Mouse (Mus musculus) WW6 (cell line): Measurements from ENCODE around the gene Irs1.

Experiments
- DNase-seq: peaks from one replicate; pipeline ENCODE4 v3.0.0-alpha.2; 2013; ENCODE audit warnings: low read depth, low spot score

Gene Irs1

DNA sequence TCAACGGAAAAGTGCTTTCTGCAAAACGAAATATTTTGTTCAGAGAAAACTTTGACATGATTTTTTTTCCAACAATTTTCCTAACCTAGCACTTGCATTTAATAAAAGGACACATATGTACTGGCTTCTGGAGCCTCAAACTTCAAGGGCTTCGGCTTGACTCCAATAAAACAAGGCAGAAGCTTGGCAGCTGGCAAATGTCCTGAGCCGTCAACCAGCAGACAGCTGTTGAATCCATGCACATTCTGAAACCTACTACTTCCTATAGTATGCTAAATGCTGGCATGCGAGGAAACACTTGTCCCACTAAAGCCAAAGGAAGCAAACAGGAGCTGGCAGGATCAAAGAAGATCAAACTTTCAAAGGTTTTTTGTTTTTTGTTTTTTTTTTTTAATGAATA is 33.8 kb downstream of the Irs1 start:
- DNase-seq = no peak

DNA sequence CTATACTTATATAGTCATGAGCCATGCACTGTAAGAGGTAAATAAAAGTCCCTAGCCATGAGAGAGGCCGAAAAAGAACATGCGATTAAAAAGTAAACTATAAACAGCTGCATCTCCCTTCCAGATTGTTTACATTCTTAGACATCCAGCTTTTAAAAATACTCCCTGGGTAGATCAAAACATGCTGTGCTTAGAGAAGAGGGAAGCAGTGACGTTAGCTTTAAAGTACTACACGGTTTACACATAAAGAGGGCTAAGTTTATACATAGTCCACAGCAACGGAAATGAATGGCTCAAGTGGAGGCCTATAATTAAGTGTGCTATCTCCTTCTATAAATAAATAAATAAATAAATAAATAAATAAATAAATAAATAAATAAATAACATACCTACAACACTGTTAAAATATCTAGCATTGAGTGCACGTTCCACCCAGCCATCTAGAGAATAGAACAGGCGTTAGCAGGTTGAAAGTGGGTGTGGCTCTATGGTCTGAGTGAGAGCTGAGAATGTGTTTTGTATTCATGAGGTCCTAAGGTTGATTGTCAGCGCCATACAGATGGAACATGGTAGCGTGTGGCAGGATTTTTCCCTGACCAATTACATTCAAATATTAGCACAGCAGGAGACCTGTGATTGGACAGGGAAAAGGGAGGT is 37.3 kb downstream of the Irs1 start:
- DNase-seq = no peak

DNA sequence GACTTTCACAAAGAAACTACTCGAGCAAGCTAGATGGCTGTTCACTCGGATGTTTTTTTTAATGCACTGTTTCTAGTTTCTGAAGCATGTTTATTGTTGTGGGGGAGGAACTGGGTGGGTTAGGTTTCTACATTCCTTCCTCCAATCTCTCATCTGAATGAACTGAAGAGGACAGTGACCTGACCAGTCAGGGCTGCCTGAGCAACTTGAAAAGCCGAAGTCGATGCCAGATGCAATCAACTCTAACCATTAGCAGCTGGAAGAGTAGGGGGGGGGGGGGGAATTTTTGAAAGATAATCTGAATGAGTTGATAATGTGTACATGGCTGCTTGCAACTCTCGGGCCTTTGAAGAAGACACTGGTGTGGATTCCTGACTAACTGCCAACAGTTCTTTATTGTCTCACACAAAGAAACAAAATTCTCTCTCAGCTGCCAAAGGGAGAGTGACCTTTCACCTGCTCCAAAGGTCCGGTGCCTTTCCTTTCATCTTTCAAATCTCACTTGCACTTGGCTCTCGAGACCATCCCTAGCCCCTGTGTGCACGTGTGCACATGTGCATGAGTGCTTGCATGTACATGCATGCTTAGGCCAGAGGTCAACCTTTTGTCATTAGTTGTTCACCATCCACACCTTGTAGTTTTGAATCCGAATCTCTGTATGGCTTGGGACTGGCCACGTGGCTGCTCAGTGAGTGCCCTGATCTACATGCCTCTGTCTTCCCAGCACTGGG is 43.8 kb downstream of the Irs1 start:
- no peak for DNase-seq

DNA sequence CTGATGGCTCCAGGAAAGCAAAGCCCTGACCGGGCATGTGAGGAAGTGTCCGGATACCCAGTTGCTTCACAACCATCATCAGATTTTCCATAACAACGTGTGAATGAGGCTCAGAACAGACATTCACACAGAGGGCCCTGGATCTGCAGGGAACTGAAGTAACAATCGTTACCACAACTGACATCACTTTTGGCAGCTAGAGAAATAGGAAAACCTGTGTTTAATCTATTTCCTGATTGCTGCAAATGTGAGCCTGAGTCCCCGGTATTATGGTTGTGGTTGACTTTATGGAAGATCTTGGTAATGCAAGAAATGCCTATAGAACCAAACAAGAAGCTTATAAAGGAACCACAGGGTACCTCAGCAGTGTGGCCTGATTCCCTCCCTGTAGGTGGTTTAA is 46.2 kb downstream of the Irs1 start:
- DNase-seq = no peak

DNA sequence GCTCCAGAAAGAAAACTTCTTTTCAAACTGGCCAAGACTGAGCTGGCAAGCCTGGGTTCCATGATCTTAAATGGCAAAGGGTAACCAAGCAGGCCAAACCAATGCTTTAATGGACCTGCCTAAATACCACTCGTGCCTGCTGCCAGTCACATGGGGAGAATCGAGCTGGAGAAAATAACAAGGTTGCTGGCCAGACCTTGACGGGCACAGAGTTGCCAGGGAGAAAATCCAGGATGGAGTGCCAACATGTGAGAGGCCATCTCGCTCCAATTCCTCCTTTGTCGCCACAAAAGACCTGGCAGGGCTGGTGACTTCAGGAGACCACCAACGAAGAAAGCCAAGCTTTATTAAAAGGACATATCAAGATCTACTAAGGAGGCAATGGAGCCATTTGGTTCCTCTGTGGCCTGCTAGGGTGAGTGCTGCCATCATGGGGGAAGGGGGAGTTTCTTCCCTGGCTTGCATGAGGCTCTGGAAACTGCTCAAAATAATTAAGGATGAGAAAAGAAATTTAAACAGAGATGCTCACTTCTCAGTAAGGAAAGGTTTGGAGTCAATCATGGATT is 47.9 kb downstream of the Irs1 start:
- DNase-seq = no peak

DNA sequence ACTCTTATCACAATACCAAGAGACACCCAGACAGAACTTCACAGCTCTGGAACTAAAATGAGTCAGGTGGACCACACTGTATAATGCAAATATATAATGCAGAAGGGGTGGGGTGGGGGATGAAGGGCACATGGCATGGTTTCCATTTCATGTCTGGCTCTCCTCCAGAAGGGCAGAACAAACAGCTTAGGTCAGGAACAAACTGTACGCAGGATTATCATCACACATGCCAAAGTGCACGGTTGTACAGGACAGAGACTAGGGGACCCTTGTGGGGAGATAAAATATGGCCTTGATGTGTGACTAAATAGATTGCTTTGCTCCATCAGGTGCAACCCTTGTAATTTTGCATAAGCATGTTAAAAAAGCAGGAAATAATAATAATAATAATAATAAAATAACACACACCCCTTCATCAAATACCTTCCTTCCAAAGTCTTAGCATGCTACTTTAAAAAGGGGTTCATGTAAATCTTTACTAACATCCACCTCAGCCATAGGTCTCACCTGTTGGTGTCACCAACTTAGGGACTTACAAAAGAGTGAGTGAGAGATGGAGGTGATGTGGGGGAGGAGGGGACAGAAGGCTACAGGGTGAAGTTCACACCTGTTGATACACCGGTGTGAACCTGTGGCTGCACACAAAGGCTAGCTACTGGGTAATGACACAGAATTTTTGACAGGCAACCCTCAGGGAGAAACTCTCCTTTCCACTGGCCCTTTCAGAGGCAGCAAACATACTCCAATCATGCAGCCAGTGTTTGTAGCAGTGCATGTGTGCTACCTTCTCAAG is 51.6 kb downstream of the Irs1 start:
- no peak for DNase-seq

DNA sequence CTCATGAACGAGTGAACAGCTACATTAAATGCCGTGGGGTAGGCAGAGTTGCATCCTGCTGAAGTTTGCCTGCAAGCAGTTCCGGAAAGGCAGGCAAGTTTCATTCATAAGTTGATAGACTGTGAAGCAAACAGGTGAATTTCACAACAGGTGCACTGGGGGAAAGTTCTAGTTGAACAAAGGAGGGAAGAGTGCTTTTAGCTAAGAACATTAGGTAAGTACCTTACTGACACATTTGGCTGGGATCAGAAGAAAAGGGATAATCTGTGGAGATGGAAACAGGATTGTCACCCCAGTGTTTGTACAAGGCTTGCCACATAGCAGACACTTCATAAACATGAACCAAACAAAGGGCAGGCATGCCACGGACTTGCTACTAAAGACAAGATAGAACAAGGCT is 53.0 kb downstream of the Irs1 start:
- DNase-seq = no peak

DNA sequence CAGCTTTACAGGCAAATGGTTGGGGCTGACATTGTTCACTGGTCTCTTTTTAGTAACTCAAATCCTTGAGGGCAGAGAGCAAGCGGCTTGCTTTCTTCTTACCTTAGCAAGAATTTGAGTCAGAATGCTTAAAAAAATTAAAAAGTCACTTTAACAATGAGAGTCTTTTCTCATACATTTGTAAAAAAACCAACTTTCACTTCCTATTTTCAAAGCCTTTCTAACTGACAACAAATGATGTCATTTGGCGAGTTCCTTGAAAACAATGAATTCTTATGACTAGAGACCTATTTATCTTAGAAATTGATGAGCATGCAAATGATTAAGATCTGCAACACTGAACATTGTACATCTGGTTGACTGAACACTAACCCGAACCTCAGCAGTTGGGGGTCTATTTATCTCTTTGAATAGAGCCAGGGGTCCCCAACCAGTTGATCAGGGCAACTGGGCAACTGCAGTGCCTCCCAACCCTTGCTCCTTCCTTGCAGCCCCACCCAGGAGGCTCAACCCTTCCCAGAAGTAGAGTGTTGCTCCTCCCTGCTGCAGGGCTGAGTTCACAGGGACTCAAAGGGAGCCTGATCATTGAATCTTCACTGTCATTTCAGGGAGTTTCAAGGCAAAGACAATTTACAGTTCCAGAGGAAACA is 55.6 kb downstream of the Irs1 start:
- no peak for DNase-seq

DNA sequence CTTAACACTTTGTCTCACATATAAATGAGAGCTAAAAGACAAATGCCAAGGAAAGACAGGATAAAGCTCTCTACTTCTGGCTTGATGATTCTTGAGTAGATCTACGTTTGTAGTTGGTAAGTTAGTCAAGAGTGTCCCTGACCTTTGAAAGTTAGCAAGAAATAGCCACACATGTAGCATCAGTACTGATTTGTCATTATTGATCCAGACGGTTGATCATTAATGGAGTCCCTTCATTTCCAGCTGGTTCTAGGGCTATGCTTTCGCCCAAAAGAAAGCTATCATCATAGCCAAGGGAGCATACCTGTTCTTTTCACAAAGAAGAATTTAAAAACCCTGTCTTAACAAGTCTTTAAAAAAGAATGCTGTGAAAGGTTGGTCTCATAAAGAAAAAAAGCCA is 56.6 kb downstream of the Irs1 start:
- DNase-seq = no peak

DNA sequence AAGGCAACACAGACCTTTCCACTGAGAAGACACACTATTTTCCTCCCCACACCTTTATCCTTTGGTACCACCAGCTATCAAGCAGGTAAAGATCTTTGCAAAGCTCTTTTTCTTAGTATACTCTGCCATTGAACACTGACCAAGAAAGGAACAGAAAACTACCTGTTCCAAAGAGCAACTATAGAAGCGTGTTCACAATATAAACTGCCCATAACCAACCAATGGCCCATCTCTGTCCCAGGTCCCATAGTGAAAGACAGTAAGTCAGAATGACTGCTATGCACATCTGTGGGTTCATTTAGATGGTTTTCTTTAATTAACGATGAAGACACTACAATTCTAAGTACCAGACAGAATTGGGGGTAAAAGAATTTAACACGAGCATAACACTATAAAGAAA is 58.4 kb downstream of the Irs1 start, which contains the start of gene Gm9747:
Gm9747 (plus strand) TSS at position 301 of the 400 bp plus-strand sequence.
- no peak for DNase-seq

DNA sequence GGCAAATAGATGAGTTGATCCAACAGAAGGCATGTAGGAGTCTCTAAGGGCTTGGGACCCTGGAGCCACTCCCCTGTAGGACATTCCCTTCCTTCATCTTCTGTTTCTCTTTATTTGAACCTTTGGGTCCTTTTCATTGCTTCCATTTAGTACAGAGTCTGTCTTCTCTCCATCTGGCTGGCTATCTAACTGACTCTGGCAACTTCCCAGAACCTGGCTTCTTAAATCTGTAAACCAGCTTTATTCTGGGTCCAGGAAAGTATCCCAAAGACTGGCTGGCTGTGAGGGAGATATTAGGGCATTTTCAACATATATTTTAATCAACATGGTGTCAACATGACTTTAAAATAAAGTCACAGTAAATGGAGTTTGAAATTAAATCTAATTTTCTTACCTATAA is 62.4 kb downstream of the Irs1 start:
- no peak for DNase-seq

DNA sequence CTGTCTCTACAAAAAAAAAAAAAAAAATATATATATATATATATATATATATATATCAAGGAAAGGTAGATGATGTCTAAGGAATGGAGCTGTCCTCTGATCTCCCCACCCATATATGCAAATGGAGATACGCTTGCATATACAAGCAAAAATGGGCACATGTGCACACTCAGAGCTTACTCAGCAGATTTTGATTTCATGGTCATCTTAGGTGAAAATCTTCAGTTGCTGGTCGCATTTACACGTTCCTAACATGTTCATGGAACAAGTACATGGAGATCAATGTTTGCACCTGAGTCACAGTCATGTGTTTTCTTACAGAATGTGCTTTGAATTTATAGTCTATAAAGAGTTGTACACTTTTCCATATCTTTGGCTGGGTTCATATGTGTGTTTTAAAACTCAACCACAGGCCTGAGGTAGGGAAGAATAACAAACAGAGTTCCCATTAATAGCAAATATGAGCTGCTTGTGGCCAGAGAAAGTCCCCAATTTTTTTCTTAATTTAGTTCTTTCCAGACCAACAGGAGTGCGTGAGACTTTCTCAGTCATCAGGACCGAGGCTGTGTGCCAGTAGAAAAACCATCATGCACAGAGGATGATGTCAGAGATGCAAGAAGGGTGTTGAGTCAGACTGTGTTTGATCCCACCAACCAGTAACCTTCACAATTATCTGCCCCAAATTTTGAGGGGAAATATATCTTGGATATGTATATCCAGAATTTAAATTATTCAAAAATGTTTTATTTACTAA is 68.0 kb downstream of the Irs1 start:
- DNase-seq = no peak

DNA sequence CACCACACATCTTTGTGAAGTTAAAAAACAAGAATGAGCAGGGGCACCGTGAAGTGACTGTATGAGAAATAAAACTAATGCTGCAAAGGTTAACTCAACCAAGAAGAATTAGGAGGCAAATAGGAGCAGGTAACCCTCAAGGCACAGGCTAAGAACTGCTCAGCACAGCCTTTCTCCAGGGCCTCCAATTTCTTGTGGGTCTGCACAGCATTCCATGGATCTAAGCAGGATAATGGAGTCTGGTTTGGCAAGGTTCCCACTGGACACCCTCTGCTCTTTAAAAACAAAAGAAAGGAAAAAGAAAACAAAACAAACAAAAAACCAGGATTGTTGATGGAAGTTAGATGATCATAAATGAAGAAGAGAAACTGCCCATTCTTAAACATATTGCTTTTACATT is 69.8 kb downstream of the Irs1 start:
- DNase-seq = no peak

DNA sequence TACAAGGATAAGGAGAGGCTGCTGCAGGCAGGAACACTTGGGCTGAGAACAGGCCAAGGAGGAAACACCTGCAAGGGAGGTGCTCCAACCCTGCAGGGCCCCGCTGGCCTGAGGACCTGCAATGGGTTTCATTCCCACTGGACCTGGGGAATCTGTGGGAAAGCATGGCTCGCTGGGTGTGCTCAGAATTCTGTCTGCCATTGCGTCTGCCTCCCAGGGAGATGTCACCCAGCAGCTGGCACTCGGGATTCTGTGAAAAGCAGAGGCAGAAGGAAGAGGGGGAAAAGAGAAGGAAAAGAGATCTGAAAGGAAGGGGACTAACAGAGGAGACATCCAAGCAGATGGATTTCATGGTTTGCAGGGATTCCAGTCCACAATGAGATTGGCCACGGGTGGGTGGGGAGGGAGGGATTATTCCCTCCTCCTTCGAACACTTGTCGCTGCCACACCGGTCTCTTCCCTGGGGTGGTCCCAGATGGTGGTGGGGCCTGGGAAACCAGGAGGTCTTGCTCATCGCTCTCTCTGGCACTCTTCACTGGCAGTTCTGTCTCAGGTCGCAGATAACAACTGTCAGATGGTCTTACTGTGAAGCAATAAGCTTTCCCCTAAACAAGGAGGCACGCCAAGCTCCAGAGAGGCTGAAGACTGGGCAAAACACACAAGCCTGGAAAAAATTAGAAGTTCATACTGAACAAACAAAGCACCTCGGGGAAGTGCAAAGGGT is 70.4 kb downstream of the Irs1 start:
- no peak for DNase-seq

DNA sequence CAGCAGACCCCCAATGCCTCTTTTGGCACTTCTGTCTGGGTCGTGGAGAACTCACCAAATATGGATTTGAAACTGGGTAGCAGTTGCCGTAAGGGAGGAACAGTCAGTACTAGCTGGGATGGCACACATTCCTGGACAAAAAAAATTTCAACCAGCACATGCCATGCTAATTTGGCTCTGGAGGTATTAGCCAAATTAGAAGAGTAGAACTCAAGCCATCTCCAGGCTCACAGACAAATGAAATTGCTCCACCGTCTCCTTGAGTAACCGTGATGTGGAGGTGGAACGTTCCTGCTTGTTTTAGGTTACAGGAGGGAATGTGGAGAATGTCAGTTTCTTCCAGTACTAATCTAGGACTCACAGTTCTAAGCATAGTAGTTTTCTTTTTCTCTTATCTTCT is 83.7 kb downstream of the Irs1 start:
- no peak for DNase-seq

DNA sequence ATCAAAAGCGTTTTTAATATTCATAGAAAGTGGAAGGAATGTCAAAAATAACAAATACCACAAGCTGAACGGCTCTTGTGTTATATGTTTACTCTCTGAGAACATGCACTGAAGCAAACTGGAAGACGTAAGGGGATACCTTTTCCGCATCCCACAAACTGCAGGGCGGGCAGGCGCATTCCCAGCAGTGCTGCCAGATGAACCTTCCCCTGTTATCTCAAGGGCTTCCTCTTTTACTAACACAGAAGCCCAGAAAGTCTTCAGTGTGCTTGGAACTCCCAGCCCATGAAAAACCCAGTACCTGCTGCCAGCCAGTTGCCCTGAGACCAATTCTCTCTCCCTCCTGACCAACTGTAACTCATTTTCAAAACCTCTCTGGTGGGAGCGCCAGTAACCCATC is 90.6 kb downstream of the Irs1 start:
- no peak for DNase-seq

DNA sequence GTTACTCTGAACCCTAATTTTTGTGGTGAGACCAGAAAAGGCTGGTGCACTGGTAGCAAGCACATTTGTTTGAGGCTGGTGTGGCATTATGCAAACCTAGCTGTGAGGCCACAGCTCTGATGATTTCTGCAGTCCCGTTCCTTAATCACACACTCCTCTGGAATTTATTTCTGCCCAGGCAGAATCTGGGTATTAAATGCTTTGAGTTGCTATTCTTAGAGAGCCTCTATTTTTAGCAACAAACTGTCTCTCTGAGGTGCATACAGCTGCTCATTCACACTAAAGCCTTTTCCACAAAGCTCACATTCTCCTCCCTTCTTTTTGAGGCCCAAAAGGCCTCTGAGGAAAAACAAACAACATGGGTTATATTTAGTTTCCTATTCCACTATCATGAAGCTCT is 91.3 kb downstream of the Irs1 start:
- no peak for DNase-seq

DNA sequence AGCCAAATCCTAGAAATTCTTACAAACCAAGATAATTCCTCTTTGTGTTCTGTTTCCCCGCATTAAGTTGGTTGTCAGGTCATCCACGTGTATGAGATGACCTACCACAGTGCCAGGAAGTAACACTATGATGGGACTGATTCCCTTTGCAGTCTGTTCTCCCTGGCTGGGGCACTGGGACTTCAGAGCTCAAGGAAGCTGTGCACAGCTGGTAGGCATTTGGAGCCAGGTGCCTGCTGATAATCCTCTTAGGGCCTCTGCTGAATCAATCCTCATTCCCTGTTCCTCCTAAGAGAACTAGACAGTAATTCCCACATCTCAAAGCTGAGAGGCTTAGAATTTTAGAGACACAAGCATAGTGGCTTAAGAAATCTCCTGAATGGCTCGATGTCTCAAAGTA is 99.6 kb downstream of the Irs1 start:
- no peak for DNase-seq

DNA sequence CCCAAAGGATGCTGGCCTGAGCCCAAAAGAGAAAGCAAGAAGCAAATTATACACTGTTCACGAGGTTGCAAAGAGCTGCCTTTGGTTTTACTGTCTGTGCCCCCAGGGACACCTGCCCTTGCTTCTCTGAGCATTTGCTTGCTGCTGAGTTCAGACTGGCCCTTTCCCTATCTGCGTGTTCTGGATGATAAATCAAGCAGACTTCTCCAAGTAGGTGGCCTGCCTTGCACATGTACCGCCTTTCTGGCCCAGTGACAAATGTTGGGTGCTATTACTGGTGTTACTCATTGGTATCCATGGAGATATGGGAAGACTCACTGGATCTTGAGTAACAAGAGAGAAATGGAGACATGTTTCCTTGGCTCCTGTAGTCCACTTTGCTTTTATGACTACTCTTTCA is 101.7 kb downstream of the Irs1 start:
- DNase-seq = no peak

DNA sequence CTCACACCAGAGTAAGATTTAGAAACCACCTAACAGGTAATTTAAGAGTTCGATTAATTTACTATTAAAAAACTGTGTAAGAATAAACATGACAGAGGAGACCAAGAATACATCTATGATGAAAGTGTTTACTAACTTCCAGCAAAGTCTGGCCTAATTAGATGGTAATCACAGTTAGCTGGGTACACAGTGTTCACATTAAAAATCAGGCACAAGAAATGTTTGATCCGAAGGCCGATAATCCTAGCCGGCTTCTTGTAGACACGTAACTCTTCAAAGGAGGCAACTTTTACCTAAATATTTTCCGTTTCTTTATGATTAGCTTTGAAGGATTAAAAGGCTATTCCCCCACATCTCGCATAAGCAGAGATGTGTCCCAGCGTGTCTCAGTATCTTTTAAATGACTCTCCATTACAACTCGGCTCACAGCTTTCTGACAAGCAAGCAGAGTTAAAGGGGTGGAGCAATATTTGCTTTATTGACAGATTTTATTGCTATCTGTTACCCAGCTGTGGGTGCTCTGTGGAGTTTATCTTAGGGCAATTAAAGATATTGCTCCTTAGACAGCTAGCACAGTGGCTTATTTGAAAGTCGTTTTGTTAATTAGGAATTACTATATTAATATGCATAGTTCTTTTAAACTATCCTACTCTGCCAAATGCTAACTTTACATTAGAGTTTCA is 102.5 kb downstream of the Irs1 start:
- DNase-seq = no peak
